Mouse (Mus musculus): ENCODE data around the gene Nek10.
"Not testable (repeated sequence)": the region's sequence is repeated elsewhere in the genome, so short reads cannot be mapped to it uniquely, and the experiment has no call there.

Gene Nek10

DNA sequence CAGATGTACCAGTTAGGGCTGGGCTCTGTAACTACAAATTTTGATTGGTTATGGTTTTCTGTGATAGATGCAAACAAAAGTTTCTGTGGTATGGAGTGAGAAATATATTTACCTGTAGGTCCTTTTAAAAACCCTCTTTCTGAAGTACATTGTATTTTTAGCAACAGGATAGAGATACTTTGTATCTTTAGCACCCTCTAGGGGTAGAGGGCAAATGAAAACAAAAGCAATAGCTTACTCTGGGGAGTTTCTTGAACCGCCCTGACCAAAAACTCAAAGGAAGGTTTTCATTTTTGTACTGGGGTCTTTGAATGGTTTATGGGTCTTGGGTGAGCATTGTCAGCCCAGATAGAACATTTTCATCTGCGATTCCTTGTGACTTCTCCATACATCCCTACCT, 188.4 kb downstream of the Nek10 start:
- no peak for DNase-seq

DNA sequence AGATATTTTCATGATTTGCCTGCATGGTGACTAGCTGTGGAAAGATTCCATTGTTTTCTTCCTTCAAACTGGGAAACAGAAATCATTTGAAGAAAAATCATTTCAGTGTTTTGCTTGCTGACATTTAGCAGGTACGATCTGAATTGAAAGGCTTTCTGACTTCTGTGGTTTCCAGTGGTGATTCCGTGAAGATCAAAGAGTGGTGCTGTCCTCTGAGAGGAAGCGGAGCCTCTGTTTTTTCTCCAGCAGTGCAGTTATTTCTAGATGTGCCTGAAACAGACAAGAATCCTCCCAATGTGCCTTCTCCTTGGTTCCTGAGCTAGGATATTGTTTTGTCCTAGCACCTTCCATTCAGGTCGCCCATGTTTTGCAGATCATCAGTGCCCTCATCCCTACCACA, 208.2 kb downstream of the Nek10 start:
- no peak for DNase-seq

DNA sequence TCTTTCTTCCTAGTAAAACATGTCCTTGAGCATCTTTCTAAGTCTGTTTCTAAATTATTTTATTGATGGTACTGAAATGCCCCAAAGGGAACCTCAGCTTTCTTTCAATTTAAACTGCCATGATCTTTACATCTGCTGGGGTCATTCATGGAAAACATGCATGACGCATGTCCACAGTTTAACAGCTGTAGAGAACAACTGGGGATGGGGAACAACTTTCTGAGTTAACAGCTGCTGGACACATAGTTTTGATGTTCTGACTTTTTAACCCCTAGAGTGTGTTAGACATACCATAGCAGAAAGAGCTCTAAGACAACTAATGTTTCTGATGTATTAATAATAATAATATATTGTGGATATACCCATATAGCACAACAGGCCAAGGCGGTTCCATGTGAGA, 211.6 kb downstream of the Nek10 start:
- DNase-seq, result no peak

DNA sequence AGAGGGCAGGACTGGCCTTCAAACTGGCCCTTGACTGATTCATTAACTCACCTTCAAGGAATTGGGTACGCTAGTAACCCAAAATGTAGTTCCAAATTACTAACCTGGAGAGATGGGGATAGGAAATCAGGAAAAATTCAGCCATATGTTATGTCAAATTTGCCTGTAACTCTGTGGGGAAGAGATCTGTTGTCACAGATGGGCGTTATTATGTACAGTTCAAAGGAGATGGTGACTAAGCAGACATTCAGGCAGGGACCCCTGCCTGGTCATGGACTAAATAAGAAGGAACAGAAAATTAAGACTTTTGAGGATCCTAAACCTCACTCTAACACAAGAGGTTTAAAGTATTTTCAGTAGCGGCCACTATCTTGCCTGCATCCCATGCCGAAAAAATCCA, 227.4 kb downstream of the Nek10 start:
- peak in 1 of 2 experiments; percentile 10 for DNase-seq

DNA sequence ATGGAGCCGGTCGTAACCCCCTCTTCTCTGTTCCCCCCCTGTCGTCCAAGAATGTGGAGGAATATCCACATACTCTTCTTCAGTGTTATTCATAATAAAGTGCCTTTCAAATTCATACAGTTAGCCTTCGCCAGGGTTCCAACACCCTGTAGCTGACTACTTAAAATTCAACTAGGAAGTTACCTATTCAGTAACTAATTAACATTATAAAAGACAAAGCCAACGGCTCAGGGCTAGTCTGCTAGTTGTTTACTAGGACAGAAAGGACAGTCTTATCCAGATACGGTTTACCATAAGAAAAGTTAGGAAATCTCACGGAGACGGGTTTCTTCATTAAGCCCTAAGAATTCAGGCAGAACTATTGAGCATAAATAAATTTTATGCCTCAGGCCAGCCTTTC, 231.4 kb downstream of the Nek10 start:
- DNase-seq, result not testable (repeated sequence)

DNA sequence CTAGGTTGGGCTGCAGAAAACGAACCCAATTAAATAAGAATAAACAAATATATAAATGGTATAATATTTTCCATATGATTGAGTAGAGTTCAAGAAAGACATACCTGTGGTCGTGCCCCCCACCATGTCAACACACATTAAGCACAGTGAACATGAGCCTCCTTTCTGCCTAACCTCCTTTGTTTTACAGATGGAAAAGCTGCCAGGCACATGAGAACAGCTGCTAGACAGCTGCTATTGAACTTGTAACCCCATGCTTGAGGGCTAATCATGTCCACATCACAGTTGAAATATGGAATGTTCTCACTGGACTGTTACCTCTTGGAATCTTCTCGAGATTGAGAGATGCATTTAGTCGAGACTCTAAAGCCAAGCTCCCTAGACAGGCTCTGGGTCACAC, 245.0 kb downstream of the Nek10 start:
- DNase-seq, result no peak

DNA sequence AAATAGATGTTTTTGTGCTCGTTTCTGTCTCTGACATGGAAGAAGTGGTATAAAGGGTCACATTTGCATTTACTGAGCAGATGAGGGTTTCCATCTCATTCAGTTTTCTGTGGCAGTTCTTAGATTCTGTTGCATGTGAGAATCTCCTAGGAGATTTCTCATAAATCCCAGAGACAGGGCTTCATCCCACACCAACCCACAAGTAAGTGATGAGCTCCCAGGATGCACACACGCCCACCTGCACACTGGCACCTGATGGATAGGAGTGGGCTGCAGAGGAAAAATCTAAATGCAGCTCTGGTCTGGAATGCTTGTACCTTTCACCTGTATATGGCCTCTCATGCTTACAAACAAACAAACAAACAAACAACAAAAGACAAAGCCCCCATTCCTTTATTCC, 258.3 kb downstream of the Nek10 start:
- no peak for DNase-seq

Data from cerebellum, postnatal 36 days (tissue).